Mouse (Mus musculus) thymus, postnatal 36 days (tissue): ENCODE measurements around the gene Ugt1a6a.

ENCODE experiments used
- DNase-seq, 2 experiments: peaks; one replicate each; pipeline ENCODE4 v3.0.0; 2022; ENCODE audit warnings: mixed read lengths in 2 of 2

The Ugt1a6a gene

GRCm38 (mm10) chr1:88230421-88230820 is 95.8 kb downstream of the Ugt1a6a start:
- DNase-seq, result no peak

DNA sequence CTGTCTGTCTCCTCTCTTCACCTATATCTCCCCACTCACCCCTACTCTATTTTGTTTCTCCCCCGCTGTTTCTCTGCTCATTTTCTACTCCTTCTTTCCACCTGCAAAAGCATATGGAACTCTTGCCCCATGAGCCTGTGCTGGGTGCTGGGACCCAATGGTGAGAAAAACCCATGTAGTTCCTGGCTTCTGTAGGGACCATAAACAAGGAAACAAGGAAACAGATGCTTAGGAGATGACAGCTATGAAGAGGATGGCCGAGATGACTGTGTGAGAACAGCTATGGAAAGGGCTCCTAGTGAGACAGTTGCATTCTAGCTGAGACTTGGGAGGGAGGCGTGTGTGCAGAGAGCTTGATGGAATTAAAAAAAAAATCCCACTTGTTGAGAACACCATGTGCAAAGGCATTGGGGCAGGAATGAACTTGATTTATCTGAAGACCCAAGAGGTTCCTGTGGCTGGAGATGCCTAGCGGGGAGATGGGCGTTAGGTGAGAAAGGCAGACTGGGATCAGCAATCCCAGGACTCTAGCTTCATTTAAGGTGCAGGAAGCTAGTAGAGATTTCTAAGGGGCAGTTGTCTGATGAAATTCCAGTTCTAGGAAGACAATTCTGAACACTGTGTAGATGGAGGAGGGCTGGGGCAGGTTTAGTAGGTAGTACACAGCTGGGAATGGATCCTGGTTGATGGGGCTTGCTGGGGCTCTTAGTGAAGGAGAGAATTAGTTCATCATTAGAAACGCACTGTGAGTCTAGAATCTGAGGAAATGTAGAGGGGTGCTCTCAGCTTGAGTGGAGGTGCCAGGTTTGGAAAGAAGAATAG is 96.6 kb downstream of the Ugt1a6a start:
- DNase-seq, result no peak

GRCm38 (mm10) chr1:88231803-88232499 is 97.3 kb downstream of the Ugt1a6a start:
- no peak for DNase-seq

DNA sequence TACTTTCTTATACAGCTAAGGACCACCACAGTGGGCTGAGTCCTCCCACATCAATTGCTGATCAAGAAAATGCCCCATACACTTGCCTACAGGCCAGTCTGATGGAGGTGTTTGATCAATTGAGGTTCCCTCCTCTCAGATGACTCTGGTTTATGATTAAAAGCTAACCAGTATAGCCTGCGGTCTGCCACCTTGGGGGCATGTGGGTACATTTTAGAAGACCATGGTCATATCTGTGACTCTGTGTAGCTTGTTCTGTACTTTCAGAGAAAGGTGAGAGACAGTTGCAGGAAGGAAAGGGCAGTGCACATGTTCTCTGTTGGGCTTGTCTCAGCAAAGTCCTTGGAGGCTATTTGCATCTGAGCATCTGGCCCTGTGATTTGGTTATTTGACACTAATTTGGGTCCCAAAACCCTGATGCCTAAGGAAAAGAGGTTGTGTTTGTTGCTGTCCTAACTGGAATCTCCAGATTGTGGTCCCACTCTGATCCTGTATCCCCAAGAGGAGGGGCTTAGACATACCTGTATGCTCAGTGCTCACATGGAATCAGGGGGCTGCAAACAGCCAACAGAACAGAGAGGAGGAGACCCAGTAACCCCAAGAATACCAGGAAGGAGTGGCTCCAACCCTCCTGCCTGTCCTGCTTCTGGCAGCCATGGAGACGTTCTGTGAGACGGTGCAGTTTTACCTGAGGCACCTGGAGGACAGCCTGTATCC is 98.2 kb downstream of the Ugt1a6a start:
- DNase-seq, result peak in 1 of 2 experiments; percentile 9

DNA sequence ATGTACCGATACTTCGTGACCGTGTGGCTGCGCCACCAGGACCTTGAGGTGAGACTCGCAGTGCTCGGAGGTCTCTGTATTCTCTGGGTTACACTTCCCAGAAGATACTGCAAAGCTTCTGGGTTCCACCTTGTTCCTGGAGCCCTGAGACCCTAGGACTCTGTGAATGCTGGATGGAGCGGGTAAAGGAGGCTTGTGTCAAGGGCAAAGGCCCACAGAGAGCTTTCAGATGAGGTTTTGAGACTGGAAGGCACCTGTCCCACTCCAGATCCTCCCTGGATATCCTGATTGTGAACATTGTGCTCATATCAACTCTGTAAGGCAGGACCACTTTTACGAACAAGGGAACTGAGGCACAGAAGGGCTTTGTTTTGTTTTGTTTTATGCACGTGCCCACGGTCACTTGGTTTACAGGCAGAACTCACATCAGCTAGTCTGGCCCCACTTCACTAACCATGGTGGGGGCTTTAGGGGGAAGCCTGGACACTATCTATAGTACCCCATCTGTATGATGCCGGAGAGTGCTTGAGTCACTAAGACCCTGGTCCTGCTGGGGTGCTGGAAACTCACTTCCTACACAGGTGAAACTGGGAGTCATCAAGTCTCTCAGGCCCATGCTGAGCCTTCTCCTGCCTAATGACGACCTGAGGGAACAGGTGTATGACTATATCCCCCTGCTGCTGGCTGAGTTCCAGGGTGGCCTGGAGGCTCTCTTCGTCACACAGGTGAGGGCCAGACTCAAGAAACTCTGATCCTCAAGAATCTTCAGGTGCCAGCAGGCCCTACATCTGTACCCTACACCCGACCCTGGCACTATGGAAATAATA is 99.0 kb downstream of the Ugt1a6a start:
- DNase-seq, result peak in 1 of 2 experiments; percentile 8

GRCm38 (mm10) chr1:88234248-88234610 is 99.6 kb downstream of the Ugt1a6a start:
- DNase-seq, result no peak

- DNase-seq, result no peak
Observed at GRCm38 (mm10) chr1:88234646-88235045, 100.0 kb downstream of the Ugt1a6a start.

DNA sequence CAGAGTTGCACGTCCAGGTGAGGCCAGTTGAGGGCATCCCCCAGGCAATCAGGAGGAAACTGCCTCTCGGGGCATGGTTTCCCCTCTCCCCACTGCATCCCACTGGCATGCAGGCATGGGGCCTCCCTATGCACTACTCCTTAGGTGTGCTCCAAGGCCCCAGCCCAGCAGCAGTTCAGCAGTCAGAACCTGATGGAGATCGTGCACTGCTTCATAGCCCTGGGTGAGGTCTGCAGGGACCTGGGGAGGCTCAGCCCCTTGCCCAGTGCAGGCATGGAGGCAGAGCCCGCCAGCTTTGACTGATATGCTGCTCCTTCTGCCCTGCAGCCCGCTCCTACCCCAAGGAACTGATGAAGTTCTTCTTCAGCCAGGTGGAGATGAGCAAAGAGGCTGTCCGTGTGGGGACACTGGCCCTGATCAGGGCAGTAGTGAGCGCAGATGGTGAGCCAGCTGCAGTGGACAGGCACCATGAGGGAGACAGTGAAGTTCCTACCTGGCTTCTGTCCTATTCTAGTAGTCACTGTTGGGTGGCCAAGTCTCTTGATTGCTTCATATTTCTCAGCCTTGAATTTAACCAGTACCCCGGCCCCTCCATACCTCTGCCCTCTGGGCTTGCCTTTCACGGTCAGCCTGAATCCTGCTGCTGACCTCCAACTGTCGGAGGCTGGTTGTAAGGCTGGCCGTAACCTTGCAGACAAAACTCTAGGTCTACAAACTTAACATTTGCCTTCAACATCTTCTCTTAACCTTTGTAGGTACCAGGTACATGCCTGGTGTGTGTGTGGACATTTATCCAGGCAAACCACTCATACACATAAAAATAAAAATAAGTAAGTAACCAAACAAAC is 100.7 kb downstream of the Ugt1a6a start:
- DNase-seq, result peak in 1 of 2 experiments; percentile 21

- DNase-seq, result no peak
Observed at GRCm38 (mm10) chr1:88235894-88236415, 101.3 kb downstream of the Ugt1a6a start.

- peak in 1 of 2 experiments; percentile 16 for DNase-seq
Observed at GRCm38 (mm10) chr1:88237311-88237710, 102.7 kb downstream of the Ugt1a6a start.

GRCm38 (mm10) chr1:88238771-88239170 is 104.2 kb downstream of the Ugt1a6a start:
- no peak for DNase-seq

GRCm38 (mm10) chr1:88240072-88240471 is 105.5 kb downstream of the Ugt1a6a start:
- DNase-seq, result no peak

- no peak for DNase-seq
Observed at GRCm38 (mm10) chr1:88240579-88240978, 106.0 kb downstream of the Ugt1a6a start.

- DNase-seq, result peak in 1 of 2 experiments; percentile 19
Observed at GRCm38 (mm10) chr1:88243861-88244260, 109.3 kb downstream of the Ugt1a6a start.

DNA sequence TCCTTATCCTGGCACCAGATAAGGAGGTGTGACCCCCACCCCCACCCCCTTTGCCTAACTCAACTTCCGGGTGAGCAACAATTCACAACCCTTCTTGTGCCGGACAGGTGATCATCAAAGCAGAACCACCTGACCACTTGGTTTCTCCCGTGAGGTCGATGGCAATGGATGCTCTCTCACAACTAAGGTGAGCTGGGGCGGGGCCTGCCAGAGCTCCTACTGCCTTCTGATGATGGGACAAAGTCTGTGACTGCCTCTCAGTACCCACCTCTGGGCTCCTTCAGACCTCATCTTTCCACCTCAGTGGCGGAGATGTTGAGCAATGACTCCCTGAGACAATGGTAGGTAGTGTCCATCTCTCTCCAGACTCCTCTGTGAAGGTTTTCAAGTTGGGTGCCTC is 111.3 kb downstream of the Ugt1a6a start:
- DNase-seq, result no peak

- DNase-seq, result no peak
Observed at GRCm38 (mm10) chr1:88246386-88246785, 111.8 kb downstream of the Ugt1a6a start.

DNA sequence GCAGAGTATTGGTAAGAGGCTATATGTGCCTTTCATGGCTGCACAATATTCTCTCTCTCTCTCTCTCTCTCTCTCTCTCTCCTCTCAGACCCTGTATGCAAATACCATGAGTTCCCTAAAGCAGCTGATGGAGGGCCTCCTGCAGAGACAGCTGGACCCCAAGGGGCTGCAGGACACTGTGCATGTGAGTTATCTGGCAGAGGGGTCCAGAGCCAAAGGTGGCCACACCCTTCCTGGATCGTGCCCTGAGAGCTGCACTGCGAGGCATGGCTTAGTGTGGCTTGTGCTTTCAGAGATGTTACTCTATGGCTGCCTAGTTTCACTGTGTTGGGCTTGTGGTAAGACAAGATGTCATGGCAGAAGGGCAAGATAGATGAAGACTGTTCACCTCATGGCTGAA is 113.1 kb downstream of the Ugt1a6a start:
- DNase-seq, result no peak

DNA sequence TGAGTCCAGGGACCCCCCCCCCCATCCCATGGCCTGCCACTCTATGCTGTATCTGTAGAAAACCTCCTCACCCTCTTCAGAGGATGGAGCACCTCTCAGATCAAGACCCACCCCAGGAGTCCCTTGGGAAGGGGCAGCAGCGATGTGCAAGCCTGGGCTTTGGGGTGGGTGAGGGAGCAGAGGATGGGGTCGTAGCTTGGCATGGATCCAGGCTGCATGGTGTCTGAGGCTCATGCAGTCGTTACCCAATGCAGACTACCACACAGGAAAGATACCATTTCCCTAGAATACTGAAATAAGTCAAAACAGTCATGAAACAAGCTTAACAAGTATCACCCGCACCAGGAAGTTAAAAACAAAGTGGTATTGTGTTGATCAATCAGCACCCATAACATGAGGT is 114.0 kb downstream of the Ugt1a6a start:
- no peak for DNase-seq

GRCm38 (mm10) chr1:88249596-88249995 is 115.0 kb downstream of the Ugt1a6a start:
- no peak for DNase-seq

GRCm38 (mm10) chr1:88250023-88250422 is 115.4 kb downstream of the Ugt1a6a start:
- no peak for DNase-seq

- DNase-seq, result no peak
Observed at GRCm38 (mm10) chr1:88253106-88253505, 118.5 kb downstream of the Ugt1a6a start.
